Mouse (Mus musculus) lung, adult 2 months (tissue): Measurements from ENCODE around the gene 6430571L13Rik.

ENCODE experiments used
- CTCF ChIP-seq: fragments of 200-500 bp; IDR thresholded peaks from 2 replicates; pipeline ENCODE4 v1.5.1; 2011; ENCODE audit warnings: mild to moderate bottlenecking, low read length, control low read depth; ENCODE audit not compliant: insufficient read depth
- POLR2A ChIP-seq: fragments of 200-500 bp; IDR thresholded peaks from 2 replicates; pipeline ENCODE4 v1.6.1; 2011; ENCODE audit warnings: low read depth, mild to moderate bottlenecking, control low read depth, low read length, borderline replicate concordance; ENCODE audit errors: extremely low read depth

- TF ChIP-seq CTCF = no peak
- no peak for TF ChIP-seq POLR2A
Observed at GRCm38 (mm10) chr9:107296016-107296040, 44.6 kb upstream of the 6430571L13Rik start, which contains the start of gene Cish.
